Mouse (Mus musculus) cerebellum, adult 2 months (tissue): ENCODE measurements at regions not wholly inside any gene's neighbourhood (a gene's known extent, or its start where the extent isn't known, plus 50 kb on each side); places are given as distances from the start of the nearest gene placed in this dataset.
"Not testable (repeated sequence)": the region's sequence is repeated elsewhere in the genome, so short reads cannot be mapped to it uniquely, and the experiment has no call there.

ENCODE experiments used
- DNase-seq, 2 experiments: peaks; one replicate each; pipeline ENCODE4 v3.0.0; 2021
- H3K27ac ChIP-seq: fragments of 200-500 bp; 2 replicates; pipeline ENCODE4 v1.5.1; 2012; ENCODE audit warnings: low read length, control low read depth, inconsistent platforms; ENCODE audit not compliant: insufficient read depth
- H3K27me3 ChIP-seq: fragments of 200-500 bp; 2 replicates; pipeline ENCODE4 v1.6.1; 2012; ENCODE audit warnings: inconsistent platforms, mild to moderate bottlenecking, low read length, moderate library complexity; ENCODE audit not compliant: control insufficient read depth, insufficient read depth
- H3K4me1 ChIP-seq: fragments of 200-500 bp; 2 replicates; pipeline ENCODE4 v1.6.1; 2011; ENCODE audit warnings: low read length; ENCODE audit not compliant: control insufficient read depth, insufficient read depth
- H3K4me3 ChIP-seq: fragments of 200-500 bp; replicated peaks from 2 replicates; pipeline ENCODE3; 2011; ENCODE audit warnings: mild to moderate bottlenecking, low read depth, low read length, control low read depth; ENCODE audit not compliant: insufficient read depth
- WGBS: fragments of 180-500 bp; shearing (Covaris S2); methylation state at CpG from one replicate; pipeline ENCODE4 v1.1.7; 2018; 5-methylcytosine and 5-hydroxymethylcytosine counted together

GRCm38 (mm10) chr12:22745556-22745955 is 1034.5 kb downstream of the Gm10330 start:
- peak in 1 of 2 experiments; percentile 0 for DNase-seq
- H3K27ac ChIP-seq, H3K27me3 ChIP-seq, H3K4me3 ChIP-seq, H3K4me1 ChIP-seq: not testable (repeated sequence)
- WGBS = 11% methylated on average over 39 of the region's 40 CpGs

- DNase-seq, H3K4me3 ChIP-seq, H3K27ac ChIP-seq, H3K4me1 ChIP-seq, H3K27me3 ChIP-seq: not testable (repeated sequence)
- WGBS = 28% methylated on average over 38 of the region's 43 CpGs
Observed at GRCm38 (mm10) chr12:22745067-22745466, 1035.0 kb downstream of the Gm10330 start.
